Mouse (Mus musculus) megakaryocyte, embryonic 14.5 days (primary cell): ENCODE data around the gene Atg4b. TPM values are rescaled to one million over a fixed set of nuclear protein-coding genes. Genes with fewer than 3 reads are reported as not detected.
A peak's percentile ranks its signal among the peaks of the same experiment; 100 is the strongest.
"Not testable (repeated sequence)": the region's sequence is repeated elsewhere in the genome, so short reads cannot be mapped to it uniquely, and the experiment has no call there.

ENCODE experiments used
- H3K27me3 ChIP-seq: replicated peaks from 2 replicates; pipeline ENCODE3; 2012; ENCODE audit warnings: inconsistent platforms
- H3K36me3 ChIP-seq: replicated peaks from 2 replicates; pipeline ENCODE3; 2012; ENCODE audit warnings: low read length, inconsistent platforms, mixed read lengths
- H3K4me1 ChIP-seq: 2 replicates; pipeline ENCODE4 v1.6.1; 2012; ENCODE audit warnings: inconsistent platforms
- H3K4me3 ChIP-seq: replicated peaks from 2 replicates; pipeline ENCODE3; 2012; ENCODE audit warnings: moderate library complexity, mild to moderate bottlenecking, inconsistent platforms
- H3K9me3 ChIP-seq: 2 replicates; pipeline ENCODE4 v1.6.1; 2012; ENCODE audit warnings: inconsistent platforms
- FLI1 ChIP-seq: IDR thresholded peaks from 2 replicates; pipeline ENCODE4 v1.6.1; 2012; ENCODE audit warnings: low read length, inconsistent platforms, mixed read lengths
- GATA1 ChIP-seq: IDR thresholded peaks from 3 replicates; pipeline ENCODE4 v1.6.1; 2012; ENCODE audit warnings: mixed read lengths, low read length, inconsistent platforms, borderline replicate concordance
- polyA plus RNA-seq: library from polyadenylated mRNA; stranded (reverse); fragments of >175 nt; gene quantifications from 2 replicates; pipeline ENCODE4 v1.2.3, GENCODE M21; 2012; ENCODE audit warnings: low replicate concordance; ENCODE audit not compliant: insufficient read depth

The Atg4b gene
- polyA plus RNA-seq, 1 experiment, result 7.0 TPM

GRCm38 (mm10) chr1:93825771-93826539 lies 74.7 kb downstream of the Atg4b start:
- Histone ChIP-seq H3K9me3 (no peaks in the 10 kb centered on the region), H3K27me3 (no peaks in the 10 kb centered on the region), H3K4me3 (peak overlapping the region; percentile 99), H3K36me3 (peaks cover 32% of the 10 kb centered on the region), H3K4me1 (peaks cover 37% of the 10 kb centered on the region)
- no peak for TF ChIP-seq GATA1
- TF ChIP-seq FLI1, result no peak

- H3K4me1 ChIP-seq, result peaks cover 37% of the 10 kb centered on the region
- peak overlapping the region; percentile 99 for H3K4me3 ChIP-seq
- no peaks in the 10 kb centered on the region for H3K9me3 ChIP-seq
- H3K27me3 ChIP-seq, result no peaks in the 10 kb centered on the region
- TF ChIP-seq FLI1 (no peak), GATA1 (no peak)
- peaks cover 27% of the 10 kb centered on the region for H3K36me3 ChIP-seq
These were observed 75.2 kb downstream of the Atg4b start for GRCm38 (mm10) chr1:93826540-93826835.

GRCm38 (mm10) chr1:93832754-93833360 lies 81.6 kb downstream of the Atg4b start:
- H3K9me3 ChIP-seq, H3K4me3 ChIP-seq, H3K27me3 ChIP-seq: not testable (repeated sequence)
- Histone ChIP-seq H3K4me1 (peaks cover 15% of the 10 kb centered on the region), H3K36me3 (peaks cover 46% of the 10 kb centered on the region)

GRCm38 (mm10) chr1:93834671-93835150 lies 83.4 kb downstream of the Atg4b start:
- Histone ChIP-seq H3K4me1 (peaks cover 17% of the 10 kb centered on the region), H3K4me3 (no peak overlapping the region), H3K9me3 (no peaks in the 10 kb centered on the region), H3K36me3 (peaks cover 43% of the 10 kb centered on the region), H3K27me3 (no peaks in the 10 kb centered on the region)
- TF ChIP-seq GATA1 (no peak), FLI1 (no peak)

- TF ChIP-seq GATA1 (no peak), FLI1 (no peak)
- no peaks in the 10 kb centered on the region for H3K9me3 ChIP-seq
- H3K27me3 ChIP-seq, result no peaks in the 10 kb centered on the region
- peaks cover 17% of the 10 kb centered on the region for H3K4me1 ChIP-seq
- peaks cover 39% of the 10 kb centered on the region for H3K36me3 ChIP-seq
- no peak overlapping the region for H3K4me3 ChIP-seq
These were observed 83.9 kb downstream of the Atg4b start for GRCm38 (mm10) chr1:93835211-93835610.

GRCm38 (mm10) chr1:93835876-93836531 lies 84.7 kb downstream of the Atg4b start:
- Histone ChIP-seq H3K9me3 (no peaks in the 10 kb centered on the region), H3K4me3 (no peak overlapping the region), H3K27me3 (no peaks in the 10 kb centered on the region), H3K4me1 (peaks cover 17% of the 10 kb centered on the region), H3K36me3 (peaks cover 39% of the 10 kb centered on the region)
- TF ChIP-seq GATA1 (no peak), FLI1 (no peak)

- TF ChIP-seq GATA1, result no peak
- Histone ChIP-seq H3K4me1 (peaks cover 17% of the 10 kb centered on the region), H3K27me3 (no peaks in the 10 kb centered on the region), H3K9me3 (no peaks in the 10 kb centered on the region), H3K4me3 (no peak overlapping the region), H3K36me3 (peaks cover 39% of the 10 kb centered on the region)
These were observed 85.2 kb downstream of the Atg4b start for GRCm38 (mm10) chr1:93836532-93836913.

- Histone ChIP-seq H3K27me3 (no peaks in the 10 kb centered on the region), H3K4me1 (peaks cover 17% of the 10 kb centered on the region), H3K9me3 (no peaks in the 10 kb centered on the region), H3K4me3 (no peak overlapping the region), H3K36me3 (peaks cover 39% of the 10 kb centered on the region)
- TF ChIP-seq FLI1 (no peak), GATA1 (no peak)
These were observed 86.0 kb downstream of the Atg4b start for GRCm38 (mm10) chr1:93837335-93837734.

- not testable (repeated sequence) for H3K9me3 ChIP-seq, H3K27me3 ChIP-seq, H3K4me3 ChIP-seq
- peaks cover 39% of the 10 kb centered on the region for H3K36me3 ChIP-seq
- peaks cover 13% of the 10 kb centered on the region for H3K4me1 ChIP-seq
These were observed 87.3 kb downstream of the Atg4b start for GRCm38 (mm10) chr1:93838569-93838968.

Other genes with a start within 250 kb of the Atg4b start
- not detected in 2 replicates for gene Farp2, start 239.4 kb upstream of the Atg4b start, polyA plus RNA-seq
- 21.0 and 51.8 TPM in 2 replicates for gene Stk25, start 92.8 kb upstream of the Atg4b start, polyA plus RNA-seq
- 0.84 TPM in 1 of 2 replicates, not detected in the other for gene Bok, start 65.8 kb upstream of the Atg4b start, polyA plus RNA-seq
- gene Thap4, start 3.4 kb downstream of the Atg4b start, polyA plus RNA-seq, result 40.4 and 184 TPM in 2 replicates
- gene Dtymk, start 50.4 kb downstream of the Atg4b start, polyA plus RNA-seq, result 4.6 and 45.2 TPM in 2 replicates
- gene Ing5, start 52.5 kb downstream of the Atg4b start, polyA plus RNA-seq, result 0.46 TPM in 1 of 2 replicates, not detected in the other
- 0.55 TPM in 1 of 2 replicates, not detected in the other for gene D2hgdh, start 73.4 kb downstream of the Atg4b start, polyA plus RNA-seq
- gene Gal3st2, start 109.8 kb downstream of the Atg4b start, polyA plus RNA-seq, result not detected in 2 replicates
- gene Gal3st2b, start 166.8 kb downstream of the Atg4b start, polyA plus RNA-seq, result 0.20 TPM in 1 of 2 replicates, not detected in the other
- not detected in 2 replicates for gene Gal3st2c, start 239.0 kb downstream of the Atg4b start, polyA plus RNA-seq